Mouse (Mus musculus): ENCODE data around the gene Slk.

Gene Slk

GRCm38 (mm10) chr19:47579225-47579787 lies at the start of gene Slk:
Gene Slk, plus strand, starts transcription at chr19:47579678.
- peak; percentile 87 for DNase-seq (ENCODE audit: low read depth, low spot score)

GRCm38 (mm10) chr19:47531309-47531708 lies 48.2 kb upstream of the Slk start:
- DNase-seq (ENCODE audit: low read depth, low spot score), result no peak

- peak; percentile 29 for DNase-seq (ENCODE audit: low read depth, low spot score)
Measured at GRCm38 (mm10) chr19:47532449-47532848, 47.0 kb upstream of the Slk start.

- no peak for DNase-seq (ENCODE audit: low read depth, low spot score)
Measured at GRCm38 (mm10) chr19:47534131-47534530, 45.3 kb upstream of the Slk start.

- peak; percentile 96 for DNase-seq (ENCODE audit: low read depth, low spot score)
Measured at GRCm38 (mm10) chr19:47536521-47537299, 42.8 kb upstream of the Slk start.

GRCm38 (mm10) chr19:47537300-47537792 lies 42.1 kb upstream of the Slk start, which contains the start of gene Stn1:
Gene Stn1, minus strand, starts transcription at chr19:47537507.
- DNase-seq (ENCODE audit: low read depth, low spot score), result no peak

- DNase-seq (ENCODE audit: low read depth, low spot score), result no peak
Measured at GRCm38 (mm10) chr19:47537879-47538278, 41.6 kb upstream of the Slk start.

GRCm38 (mm10) chr19:47538801-47539200 lies 40.7 kb upstream of the Slk start:
- peak; percentile 47 for DNase-seq (ENCODE audit: low read depth, low spot score)

- DNase-seq (ENCODE audit: low read depth, low spot score), result no peak
Measured at GRCm38 (mm10) chr19:47542441-47542840, 37.0 kb upstream of the Slk start.

GRCm38 (mm10) chr19:47545055-47545454 lies 34.4 kb upstream of the Slk start:
- no peak for DNase-seq (ENCODE audit: low read depth, low spot score)

GRCm38 (mm10) chr19:47545528-47545927 lies 34.0 kb upstream of the Slk start:
- no peak for DNase-seq (ENCODE audit: low read depth, low spot score)

GRCm38 (mm10) chr19:47548432-47549076 lies 30.9 kb upstream of the Slk start:
- DNase-seq (ENCODE audit: low read depth, low spot score), result no peak

GRCm38 (mm10) chr19:47549174-47549573 lies 30.3 kb upstream of the Slk start:
- no peak for DNase-seq (ENCODE audit: low read depth, low spot score)

GRCm38 (mm10) chr19:47549584-47549983 lies 29.9 kb upstream of the Slk start:
- no peak for DNase-seq (ENCODE audit: low read depth, low spot score)

GRCm38 (mm10) chr19:47559145-47559544 lies 20.3 kb upstream of the Slk start:
- no peak for DNase-seq (ENCODE audit: low read depth, low spot score)

GRCm38 (mm10) chr19:47559751-47560512 lies 19.5 kb upstream of the Slk start:
- DNase-seq (ENCODE audit: low read depth, low spot score), result no peak

- DNase-seq (ENCODE audit: low read depth, low spot score), result no peak
Measured at GRCm38 (mm10) chr19:47560544-47561161, 18.8 kb upstream of the Slk start.

GRCm38 (mm10) chr19:47561996-47562441 lies 17.5 kb upstream of the Slk start:
- no peak for DNase-seq (ENCODE audit: low read depth, low spot score)

- DNase-seq (ENCODE audit: low read depth, low spot score), result no peak
Measured at GRCm38 (mm10) chr19:47563715-47564114, 15.8 kb upstream of the Slk start.

- DNase-seq (ENCODE audit: low read depth, low spot score), result no peak
Measured at GRCm38 (mm10) chr19:47565031-47565654, 14.3 kb upstream of the Slk start.

- no peak for DNase-seq (ENCODE audit: low read depth, low spot score)
Measured at GRCm38 (mm10) chr19:47565994-47566393, 13.5 kb upstream of the Slk start.
